21 mouse cellular contexts compared by ENCODE assay signal in genomic region chr1:160496906-160497577, GRCm38 (mm10).
A peak's percentile ranks its signal among the peaks of the same experiment; 100 is the strongest.
DNase-seq lines count a peak whose midpoint lies in the region; ATAC-seq lines count a peak whose summit lies in the region.
"Had no signal": no experiment of that assay in that cellular context is flagged by ENCODE, and none has a peak within 500 bp of the region (broad histone marks: within the 10 kb centered on the region; RNA-seq: fewer than 3 reads in every experiment).

No protein-coding gene starts in this region.

- H3K9ac ChIP-seq in hindbrain, embryonic 15.5 days: no peak overlapping the region
- H3K9ac ChIP-seq in neural tube, embryonic 12.5 days: no peak overlapping the region
- H3K9ac ChIP-seq in neural tube, embryonic 13.5 days: no peak overlapping the region
- H3K9ac ChIP-seq: embryonic facial prominence, embryonic 15.5 days; heart, embryonic 12.5 days had no signal

- H3K27ac ChIP-seq in hindbrain, embryonic 15.5 days (replicated peaks): 0 out of 2 replicates have a peak overlapping the region, but pooled peaks have one; percentile 20
- no peak overlapping the region for H3K27ac ChIP-seq in hindbrain, embryonic 10.5 days
- no peak overlapping the region for H3K27ac ChIP-seq in neural tube, embryonic 12.5 days
- H3K27ac ChIP-seq in neural tube, embryonic 13.5 days (replicated peaks): peak overlapping the region; percentile 46
- H3K27ac ChIP-seq: embryonic facial prominence, embryonic 15.5 days; forebrain, embryonic 10.5 days; gastrocnemius, adult 2 months had no signal

- 47% methylated on average over 3 of the region's 3 CpGs for WGBS in hindbrain, embryonic 15.5 days
- WGBS in hindbrain, embryonic 10.5 days: 78% methylated on average over 3 of the region's 3 CpGs
- WGBS in neural tube, embryonic 12.5 days: 54% methylated on average over 3 of the region's 3 CpGs
- 41% methylated on average over 3 of the region's 3 CpGs for WGBS in neural tube, embryonic 13.5 days

- H3K4me1 ChIP-seq in hindbrain, embryonic 15.5 days (replicated peaks): no peaks in the 10 kb centered on the region; the same call in 1 of the 2 replicates
- no peaks in the 10 kb centered on the region for H3K4me1 ChIP-seq in hindbrain, embryonic 10.5 days (replicated peaks)
- H3K4me1 ChIP-seq in neural tube, embryonic 12.5 days: no peaks in the 10 kb centered on the region
- peaks cover 11% of the 10 kb centered on the region for H3K4me1 ChIP-seq in neural tube, embryonic 13.5 days (replicated peaks)
- H3K4me1 ChIP-seq: embryonic facial prominence, embryonic 15.5 days; forebrain, embryonic 10.5 days; heart, embryonic 12.5 days had no signal

- H3K36me3 ChIP-seq in hindbrain, embryonic 15.5 days: no peaks in the 10 kb centered on the region
- H3K36me3 ChIP-seq in hindbrain, embryonic 10.5 days: no peaks in the 10 kb centered on the region
- no peaks in the 10 kb centered on the region for H3K36me3 ChIP-seq in neural tube, embryonic 12.5 days
- no peaks in the 10 kb centered on the region for H3K36me3 ChIP-seq in neural tube, embryonic 13.5 days
- H3K36me3 ChIP-seq: embryonic facial prominence, embryonic 15.5 days; forebrain, embryonic 10.5 days; heart, embryonic 12.5 days had no signal

- H3K4me2 ChIP-seq in hindbrain, embryonic 15.5 days: no peak overlapping the region
- H3K4me2 ChIP-seq in neural tube, embryonic 12.5 days (replicated peaks): no peak overlapping the region
- no peak overlapping the region for H3K4me2 ChIP-seq in neural tube, embryonic 13.5 days
- H3K4me2 ChIP-seq: embryonic facial prominence, embryonic 15.5 days; heart, embryonic 12.5 days had no signal

- no peak for DNase-seq in hindbrain, embryonic 10.5 days (ENCODE audit: low spot score)
- DNase-seq in neural tube, embryonic 10.5 days (ENCODE audit: extremely low spot score, low spot score): no peak
- no peak for DNase-seq in left cerebral cortex, adult 9 months (ENCODE audit: low spot score in 2 of 2)
- no peak for DNase-seq in kidney, postnatal 25 days
- DNase-seq: adrenal gland, postnatal 14 days; cerebellum, adult 18-20 months; cerebellum, adult 9-11 months; embryo, embryonic 11 days; gastrocnemius, adult 2 months; gastrocnemius, postnatal 25 days had no signal

- H3K27me3 ChIP-seq in hindbrain, embryonic 15.5 days: no peaks in the 10 kb centered on the region
- H3K27me3 ChIP-seq in hindbrain, embryonic 10.5 days (ENCODE audit: insufficient read depth, poor library complexity, severe bottlenecking): no peaks in the 10 kb centered on the region
- H3K27me3 ChIP-seq in neural tube, embryonic 12.5 days (replicated peaks): no peaks in the 10 kb centered on the region
- no peaks in the 10 kb centered on the region for H3K27me3 ChIP-seq in neural tube, embryonic 13.5 days
- H3K27me3 ChIP-seq: CH12.LX; embryonic facial prominence, embryonic 15.5 days; heart, embryonic 12.5 days; Patski had no signal

- peak; percentile 48; the same call in 1 of the 2 replicates for ATAC-seq in hindbrain, embryonic 15.5 days (ENCODE audit: low FRiP score, low read depth)
- ATAC-seq in neural tube, embryonic 12.5 days (ENCODE audit: low FRiP score, low read depth): 0 out of 2 replicates have a peak, but pooled peaks have one; percentile 53
- peak; percentile 89 for ATAC-seq in neural tube, embryonic 13.5 days (ENCODE audit: low read depth)
- ATAC-seq: activated CD4-positive, CD25-positive, alpha-beta regulatory T cell, adult 4 months; forebrain, embryonic 14.5 days; Patski had no signal

- no peak overlapping the region for H3K4me3 ChIP-seq in hindbrain, embryonic 15.5 days
- H3K4me3 ChIP-seq in hindbrain, embryonic 10.5 days: no peak overlapping the region
- no peak overlapping the region for H3K4me3 ChIP-seq in neural tube, embryonic 12.5 days
- H3K4me3 ChIP-seq in neural tube, embryonic 13.5 days: no peak overlapping the region
- H3K4me3 ChIP-seq: embryonic facial prominence, embryonic 15.5 days; erythroblast, embryonic 14.5 days; forebrain, embryonic 10.5 days; gastrocnemius, adult 2 months; heart, embryonic 12.5 days had no signal

- H3K9me3 ChIP-seq in hindbrain, embryonic 15.5 days: no peaks in the 10 kb centered on the region
- no peaks in the 10 kb centered on the region for H3K9me3 ChIP-seq in hindbrain, embryonic 10.5 days
- no peaks in the 10 kb centered on the region for H3K9me3 ChIP-seq in neural tube, embryonic 12.5 days
- H3K9me3 ChIP-seq in neural tube, embryonic 13.5 days: no peaks in the 10 kb centered on the region
- H3K9me3 ChIP-seq: embryonic facial prominence, embryonic 15.5 days; forebrain, embryonic 10.5 days; heart, embryonic 12.5 days had no signal

Comparison
In these comparisons a context has a peak if more than half of its experiments do, and no peak if none do; other contexts are left out.
1. H3K27ac ChIP-seq: peak in hindbrain, embryonic 15.5 days (single experiment) and neural tube, embryonic 13.5 days (single experiment); none in hindbrain, embryonic 10.5 days (single experiment) and neural tube, embryonic 12.5 days (single experiment).
2. Peak in every context shown above with its lines, with median percentiles within 50 percentile points of each other: ATAC-seq.